Mouse (Mus musculus): ENCODE results near the gene Col16a1. TPM values are rescaled to one million over a fixed set of nuclear protein-coding genes. Genes with fewer than 3 reads are reported as not detected.

Col16a1 gene
- total RNA-seq, 2 experiments from 2014 or later, result 62.1 to 69.1 TPM

GRCm38 (mm10) chr4:130044211-130044610 lies 3.4 kb upstream of the Col16a1 start:
- no peak for DNase-seq (ENCODE audit: low spot score in 2 of 2)

GRCm38 (mm10) chr4:130045609-130046008 lies 2.0 kb upstream of the Col16a1 start:
- DNase-seq (ENCODE audit: low spot score in 2 of 2), result no peak

- no peak for DNase-seq (ENCODE audit: low spot score in 2 of 2)
Measured at GRCm38 (mm10) chr4:130048203-130048479, 501 bp downstream of the Col16a1 start.

- DNase-seq (ENCODE audit: low spot score in 2 of 2), result peak in 1 of 2 experiments; percentile 77
Measured at GRCm38 (mm10) chr4:130050056-130050824, 2.6 kb downstream of the Col16a1 start.

GRCm38 (mm10) chr4:130052283-130052682 lies 4.6 kb downstream of the Col16a1 start:
- no peak for DNase-seq (ENCODE audit: low spot score in 2 of 2)

GRCm38 (mm10) chr4:130053111-130053510 lies 5.5 kb downstream of the Col16a1 start:
- no peak for DNase-seq (ENCODE audit: low spot score in 2 of 2)

- no peak for DNase-seq (ENCODE audit: low spot score in 2 of 2)
Measured at GRCm38 (mm10) chr4:130054727-130055126, 7.1 kb downstream of the Col16a1 start.

GRCm38 (mm10) chr4:130055160-130056010 lies 7.7 kb downstream of the Col16a1 start:
- no peak for DNase-seq (ENCODE audit: low spot score in 2 of 2)

- DNase-seq (ENCODE audit: low spot score in 2 of 2), result no peak
Measured at GRCm38 (mm10) chr4:130056011-130056322, 8.3 kb downstream of the Col16a1 start.

GRCm38 (mm10) chr4:130056471-130056870 lies 8.8 kb downstream of the Col16a1 start:
- no peak for DNase-seq (ENCODE audit: low spot score in 2 of 2)

GRCm38 (mm10) chr4:130060937-130061336 lies 13.3 kb downstream of the Col16a1 start:
- DNase-seq (ENCODE audit: low spot score in 2 of 2), result no peak

DNA sequence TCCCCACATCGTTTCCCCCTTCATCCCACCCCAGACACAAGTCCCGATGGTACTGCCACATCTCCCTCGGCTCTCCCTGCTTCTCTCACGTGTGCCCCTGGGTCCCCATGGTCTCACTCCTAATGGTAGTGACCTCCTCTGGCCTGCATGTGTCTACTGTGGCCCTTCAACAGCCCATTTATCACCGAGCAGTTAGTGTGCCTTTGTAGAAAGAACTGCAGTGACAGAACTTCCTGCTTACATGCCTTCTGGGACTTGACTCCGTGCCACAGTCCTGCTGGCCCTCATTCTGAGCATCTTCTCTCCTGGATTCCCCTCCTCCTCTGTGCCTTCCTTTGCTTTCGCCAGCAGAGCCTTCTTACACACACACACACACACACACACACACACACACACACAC lies 15.6 kb downstream of the Col16a1 start:
- no peak for DNase-seq (ENCODE audit: low spot score in 2 of 2)

GRCm38 (mm10) chr4:130066816-130067215 lies 19.2 kb downstream of the Col16a1 start:
- DNase-seq (ENCODE audit: low spot score in 2 of 2), result peak in 1 of 2 experiments; percentile 42

DNA sequence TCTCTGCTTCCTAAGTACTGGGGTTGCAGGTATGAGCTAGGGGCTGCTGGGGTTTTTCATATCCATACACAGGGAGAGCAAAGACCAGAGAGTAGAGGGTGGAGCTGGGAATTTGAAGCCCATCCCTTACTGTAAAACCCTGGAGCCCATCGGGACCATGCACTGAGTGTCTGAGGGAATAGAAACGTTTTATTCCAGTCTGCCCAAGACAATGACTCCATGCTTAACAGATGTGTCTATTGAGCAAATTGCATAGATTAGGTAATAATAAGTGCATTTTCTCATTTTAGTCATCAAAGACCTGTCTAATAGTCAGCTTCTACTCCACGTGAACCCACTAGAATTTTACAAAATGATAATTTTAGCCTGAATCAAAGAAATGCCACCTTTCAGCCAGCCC lies 22.9 kb downstream of the Col16a1 start:
- DNase-seq (ENCODE audit: low spot score in 2 of 2), result no peak

DNA sequence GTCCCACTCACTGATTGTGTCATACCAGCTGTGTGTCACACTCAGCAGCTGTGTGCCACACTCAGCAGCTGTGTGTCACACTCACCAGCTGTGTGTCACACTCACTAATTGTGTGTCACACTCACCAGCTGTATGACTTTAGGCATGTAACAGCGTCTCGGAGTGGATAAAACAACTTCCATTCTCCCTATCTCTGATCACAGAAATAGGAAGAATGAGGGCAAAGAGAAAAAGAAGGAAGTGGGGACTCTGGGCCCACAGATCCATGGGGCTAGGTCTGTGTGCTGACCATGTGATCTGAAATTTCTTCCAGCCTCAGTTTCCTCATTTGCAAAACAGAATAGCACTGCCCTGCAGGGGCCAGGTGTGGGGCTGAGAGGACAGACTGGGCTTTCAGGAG lies 24.1 kb downstream of the Col16a1 start:
- no peak for DNase-seq (ENCODE audit: low spot score in 2 of 2)

- DNase-seq (ENCODE audit: low spot score in 2 of 2), result no peak
Measured at GRCm38 (mm10) chr4:130073367-130073766, 25.7 kb downstream of the Col16a1 start.

GRCm38 (mm10) chr4:130074761-130075515 lies 27.3 kb downstream of the Col16a1 start:
- no peak for DNase-seq (ENCODE audit: low spot score in 2 of 2)

DNA sequence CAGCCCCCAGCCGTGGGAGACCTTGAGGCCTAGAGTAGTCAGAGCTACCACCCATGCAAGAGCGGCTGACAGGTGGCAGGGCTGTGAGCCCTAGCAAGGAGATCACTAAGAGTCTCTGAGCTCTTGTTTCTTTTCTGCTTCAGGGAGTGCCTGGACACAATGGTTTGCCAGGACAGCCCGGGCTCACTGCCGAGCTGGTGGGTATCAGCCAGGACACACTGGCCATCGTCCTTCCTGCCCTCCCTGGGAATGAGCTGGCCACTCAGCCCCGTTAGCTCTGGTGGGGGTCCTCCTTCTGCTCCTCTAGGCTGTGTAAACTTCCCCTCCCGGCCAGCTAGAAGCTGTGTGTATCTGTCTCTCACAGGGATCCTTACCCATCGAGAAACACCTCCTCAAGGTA lies 29.2 kb downstream of the Col16a1 start:
- DNase-seq (ENCODE audit: low spot score in 2 of 2), result no peak

DNA sequence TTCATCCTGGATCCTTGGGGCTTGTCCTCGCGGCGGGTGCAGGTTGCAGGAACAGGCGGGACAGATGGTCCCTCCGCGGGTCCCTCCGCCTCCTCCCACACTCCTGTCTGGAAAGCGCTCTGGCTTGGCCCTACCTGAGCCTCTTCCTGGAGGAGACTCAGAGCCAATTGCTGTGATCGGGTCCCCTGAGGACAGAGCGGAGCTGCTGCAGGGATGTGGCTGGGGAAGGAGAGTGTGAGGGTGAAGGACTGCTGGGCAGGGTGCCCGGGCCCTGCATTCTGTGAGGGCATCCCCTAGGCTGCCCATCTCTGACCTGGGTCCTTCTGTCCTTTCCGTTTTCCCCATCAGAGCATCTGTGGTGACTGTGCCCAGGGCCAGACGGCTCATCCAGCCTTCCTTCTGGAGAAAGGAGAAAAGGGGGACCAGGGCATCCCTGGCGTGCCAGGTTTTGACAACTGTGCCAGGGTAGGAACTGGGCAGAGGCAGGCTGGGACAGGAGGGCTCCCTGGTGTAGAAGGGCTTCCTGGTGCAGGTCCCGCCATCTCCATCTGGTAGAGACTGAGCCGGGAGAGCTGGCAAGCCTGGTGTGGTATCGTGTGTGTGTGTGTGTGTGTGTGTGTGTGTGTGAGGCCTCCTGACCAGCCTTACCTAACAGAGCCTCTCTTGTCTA lies 31.3 kb downstream of the Col16a1 start:
- DNase-seq (ENCODE audit: low spot score in 2 of 2), result no peak

DNA sequence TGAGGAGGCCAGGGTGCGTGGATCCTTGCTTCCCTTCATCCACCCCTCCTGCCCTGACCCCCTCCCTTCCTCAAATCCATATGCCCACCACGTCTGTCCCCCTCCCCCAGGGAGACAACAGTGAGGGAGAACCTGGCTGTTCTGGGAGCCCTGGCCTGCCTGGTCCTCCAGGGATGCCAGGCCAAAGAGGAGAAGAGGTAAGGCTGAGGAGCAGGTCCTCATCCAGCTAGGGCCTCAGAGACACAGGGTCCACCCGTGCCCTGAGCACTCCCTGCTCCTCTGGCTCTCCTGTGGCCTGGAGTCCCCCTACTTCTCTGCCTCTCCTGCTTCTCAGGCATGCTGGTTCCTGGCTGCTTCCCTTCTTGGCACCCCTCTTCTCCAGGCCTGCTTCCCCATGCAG lies 31.9 kb downstream of the Col16a1 start:
- no peak for DNase-seq (ENCODE audit: low spot score in 2 of 2)

Data from adrenal gland, postnatal 4 days (tissue).